Mouse (Mus musculus): Measurements from ENCODE around the gene Nepro.

Nepro gene

GRCm38 (mm10) chr16:44724083-44724787 is at the start of gene Nepro:
TSS of gene Nepro (plus strand) at chr16:44724301.
- peak; percentile 99 for DNase-seq

- no peak for DNase-seq
Measured at GRCm38 (mm10) chr16:44676357-44676756, 47.7 kb upstream of the Nepro start.

GRCm38 (mm10) chr16:44679082-44679481 is 45.0 kb upstream of the Nepro start:
- no peak for DNase-seq

GRCm38 (mm10) chr16:44679503-44679971 is 44.6 kb upstream of the Nepro start:
- DNase-seq: no peak

GRCm38 (mm10) chr16:44680756-44681498 is 43.2 kb upstream of the Nepro start:
- no peak for DNase-seq

- DNase-seq: no peak
Measured at GRCm38 (mm10) chr16:44684646-44685045, 39.5 kb upstream of the Nepro start.

GRCm38 (mm10) chr16:44685401-44685800 is 38.7 kb upstream of the Nepro start:
- DNase-seq: no peak

- no peak for DNase-seq
Measured at GRCm38 (mm10) chr16:44686991-44687718, 36.9 kb upstream of the Nepro start.

- no peak for DNase-seq
Measured at GRCm38 (mm10) chr16:44687719-44688420, 36.2 kb upstream of the Nepro start.

- DNase-seq: no peak
Measured at GRCm38 (mm10) chr16:44688507-44688906, 35.6 kb upstream of the Nepro start.

- DNase-seq: no peak
Measured at GRCm38 (mm10) chr16:44690501-44690900, 33.6 kb upstream of the Nepro start.

GRCm38 (mm10) chr16:44691066-44691465 is 33.0 kb upstream of the Nepro start:
- no peak for DNase-seq

GRCm38 (mm10) chr16:44691561-44692141 is 32.5 kb upstream of the Nepro start:
- peak; percentile 51 for DNase-seq

- DNase-seq: no peak
Measured at GRCm38 (mm10) chr16:44692541-44692940, 31.6 kb upstream of the Nepro start.

- no peak for DNase-seq
Measured at GRCm38 (mm10) chr16:44693695-44694094, 30.4 kb upstream of the Nepro start.

GRCm38 (mm10) chr16:44695214-44695858 is 28.8 kb upstream of the Nepro start:
- DNase-seq: no peak

- DNase-seq: no peak
Measured at GRCm38 (mm10) chr16:44695859-44696620, 28.1 kb upstream of the Nepro start.

- DNase-seq: no peak
Measured at GRCm38 (mm10) chr16:44697473-44698205, 26.5 kb upstream of the Nepro start.

- no peak for DNase-seq
Measured at GRCm38 (mm10) chr16:44701155-44701554, 22.9 kb upstream of the Nepro start.

- no peak for DNase-seq
Measured at GRCm38 (mm10) chr16:44702272-44702671, 21.8 kb upstream of the Nepro start.

Data from kidney, adult 18-20 months (tissue).